Mouse (Mus musculus): Measurements from ENCODE around the gene Cd2bp2. TPM values are rescaled to one million over a fixed set of nuclear protein-coding genes. Genes with fewer than 3 reads are reported as not detected.

Gene Cd2bp2
- polyA plus RNA-seq, 1 experiment from 2014 or later = 96.5 TPM

GRCm38 (mm10) chr7:127165607-127166493, 30.0 kb downstream of the Cd2bp2 start:
- Histone ChIP-seq H3K36me3 (ENCODE audit: control insufficient read depth, insufficient read depth, low read length) (no peaks in the 10 kb centered on the region), H3K4me1 (replicated peaks; ENCODE audit: control insufficient read depth, insufficient read depth, low read length) (no peaks in the 10 kb centered on the region), H3K27ac (ENCODE audit: low read depth, low read length) (no peak overlapping the region), H3K4me2 (ENCODE audit: low read depth, low read length, severe bottlenecking) (no peak overlapping the region), H3K9ac (ENCODE audit: low read length) (no peak overlapping the region), H3K27me3 (ENCODE audit: control insufficient read depth, insufficient read depth, low read length) (no peaks in the 10 kb centered on the region), H3K4me3 (ENCODE audit: low read depth, low read length) (no peak overlapping the region), H3K9me3 (ENCODE audit: control insufficient read depth, low read length) (no peaks in the 10 kb centered on the region)
- WGBS = 87% methylated on average over 12 of the region's 12 CpGs
- ATAC-seq (replicated peaks; ENCODE audit: low FRiP score) = no peak
- DNase-seq (ENCODE audit: low spot score) = no peak

DNA sequence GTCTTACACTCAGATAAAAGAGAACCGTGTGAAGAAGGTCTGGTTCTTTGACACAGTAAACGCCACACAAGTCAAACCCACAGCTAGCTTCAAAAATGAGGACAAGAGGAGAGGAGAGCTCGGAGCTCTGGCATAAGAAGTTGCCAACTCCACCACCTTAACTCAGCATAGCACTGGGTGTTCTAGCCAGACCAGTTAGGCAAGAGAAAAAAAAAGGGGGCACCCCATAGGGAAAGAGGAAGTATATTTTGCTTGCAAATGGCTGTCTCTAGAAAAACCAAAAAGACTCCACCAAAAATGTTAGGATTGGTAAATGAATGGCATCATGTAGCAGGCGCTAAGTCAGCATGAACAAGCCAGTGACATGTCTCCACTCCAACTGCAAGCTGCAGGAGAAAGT, 31.8 kb downstream of the Cd2bp2 start:
- WGBS = 84% methylated on average over 4 of the region's 4 CpGs
- H3K27me3 ChIP-seq (ENCODE audit: control insufficient read depth, insufficient read depth, low read length) = no peaks in the 10 kb centered on the region
- H3K4me1 ChIP-seq (replicated peaks; ENCODE audit: control insufficient read depth, insufficient read depth, low read length) = no peaks in the 10 kb centered on the region
- no peak overlapping the region for H3K4me3 ChIP-seq (ENCODE audit: low read depth, low read length)
- no peaks in the 10 kb centered on the region for H3K36me3 ChIP-seq (ENCODE audit: control insufficient read depth, insufficient read depth, low read length)
- DNase-seq (ENCODE audit: low spot score) (no peak), ATAC-seq (replicated peaks; ENCODE audit: low FRiP score) (no peak)
- H3K9me3 ChIP-seq (ENCODE audit: control insufficient read depth, low read length) = no peaks in the 10 kb centered on the region
- no peak overlapping the region for H3K27ac ChIP-seq (ENCODE audit: low read depth, low read length)
- H3K4me2 ChIP-seq (ENCODE audit: low read depth, low read length, severe bottlenecking) = no peak overlapping the region
- no peak overlapping the region for H3K9ac ChIP-seq (ENCODE audit: low read length)

DNA sequence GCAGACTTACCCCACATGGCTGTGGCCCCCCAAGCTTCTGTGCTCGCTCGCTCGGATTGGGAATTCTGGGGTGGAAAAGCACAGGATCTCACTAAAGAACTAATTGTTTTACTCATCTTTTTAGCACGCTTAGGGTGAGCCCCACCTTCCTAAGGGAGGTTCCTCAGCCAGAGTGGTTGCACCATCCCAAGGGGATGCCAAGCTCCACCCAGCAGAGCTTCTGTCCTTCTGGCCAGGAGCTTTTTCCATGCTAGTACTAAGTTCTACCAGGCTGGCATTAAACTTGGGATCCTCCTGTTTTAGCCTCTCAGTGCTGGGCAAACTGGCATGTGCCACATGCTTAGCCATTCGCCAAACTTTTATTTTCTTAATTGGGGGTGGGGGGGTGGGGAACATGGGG, 33.3 kb downstream of the Cd2bp2 start:
- Histone ChIP-seq H3K36me3 (ENCODE audit: control insufficient read depth, insufficient read depth, low read length) (no peaks in the 10 kb centered on the region), H3K4me3 (ENCODE audit: low read depth, low read length) (no peak overlapping the region), H3K9ac (ENCODE audit: low read length) (no peak overlapping the region), H3K27me3 (ENCODE audit: control insufficient read depth, insufficient read depth, low read length) (no peaks in the 10 kb centered on the region), H3K4me2 (ENCODE audit: low read depth, low read length, severe bottlenecking) (no peak overlapping the region), H3K27ac (ENCODE audit: low read depth, low read length) (no peak overlapping the region), H3K4me1 (replicated peaks; ENCODE audit: control insufficient read depth, insufficient read depth, low read length) (no peaks in the 10 kb centered on the region), H3K9me3 (ENCODE audit: control insufficient read depth, low read length) (no peaks in the 10 kb centered on the region)
- DNase-seq (ENCODE audit: low spot score) (no peak), ATAC-seq (replicated peaks; ENCODE audit: low FRiP score) (no peak)
- WGBS = 90% methylated on average over 5 of the region's 5 CpGs

DNA sequence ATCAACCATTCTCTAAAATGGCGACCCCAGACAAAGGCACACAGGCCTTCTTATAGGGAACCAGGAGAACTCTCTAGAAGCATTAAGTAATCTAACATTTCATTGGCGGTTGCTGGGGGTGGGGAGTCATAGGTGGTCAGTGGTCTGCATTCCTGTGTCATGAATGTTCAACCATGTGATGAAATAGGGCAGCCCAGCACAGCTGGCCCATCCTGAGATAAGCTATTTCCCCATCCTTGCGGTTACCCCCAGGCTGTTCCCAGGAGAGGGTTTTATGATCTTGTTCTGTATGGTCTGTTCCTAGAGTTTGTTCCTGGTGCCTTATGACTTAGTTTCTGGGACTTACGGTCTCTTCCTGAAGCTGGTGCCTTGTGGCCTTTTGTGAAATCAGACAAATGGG, 38.3 kb downstream of the Cd2bp2 start:
- DNase-seq (ENCODE audit: low spot score) (no peak), ATAC-seq (replicated peaks; ENCODE audit: low FRiP score) (no peak)
- no peak overlapping the region for H3K4me2 ChIP-seq (ENCODE audit: low read depth, low read length, severe bottlenecking)
- H3K27ac ChIP-seq (ENCODE audit: low read depth, low read length) = no peak overlapping the region
- WGBS = 88% methylated on average over 4 of the region's 4 CpGs
- H3K4me1 ChIP-seq (replicated peaks; ENCODE audit: control insufficient read depth, insufficient read depth, low read length) = no peaks in the 10 kb centered on the region
- H3K4me3 ChIP-seq (ENCODE audit: low read depth, low read length) = no peak overlapping the region
- no peaks in the 10 kb centered on the region for H3K36me3 ChIP-seq (ENCODE audit: control insufficient read depth, insufficient read depth, low read length)
- no peak overlapping the region for H3K9ac ChIP-seq (ENCODE audit: low read length)
- H3K9me3 ChIP-seq (ENCODE audit: control insufficient read depth, low read length) = no peaks in the 10 kb centered on the region
- H3K27me3 ChIP-seq (ENCODE audit: control insufficient read depth, insufficient read depth, low read length) = no peaks in the 10 kb centered on the region

DNA sequence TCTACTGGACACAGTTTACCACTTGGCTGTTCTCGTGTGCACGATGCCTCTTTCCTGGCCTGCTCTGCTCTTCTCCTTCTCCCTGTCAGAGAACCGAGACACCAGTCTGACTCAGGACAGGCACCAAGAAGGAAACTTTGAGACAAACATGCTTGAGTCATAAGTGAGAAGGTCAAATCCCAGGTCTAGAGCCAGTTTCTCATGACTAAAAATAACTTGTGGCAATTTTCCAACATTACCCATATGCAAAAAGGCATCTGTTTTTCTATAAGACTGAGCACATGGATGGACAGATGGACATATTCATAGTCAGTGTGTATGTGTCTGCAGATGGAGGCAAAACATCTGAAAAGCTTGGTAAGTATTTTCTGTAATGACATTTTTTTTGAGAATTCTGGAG, 42.4 kb downstream of the Cd2bp2 start:
- H3K27me3 ChIP-seq (ENCODE audit: control insufficient read depth, insufficient read depth, low read length) = no peaks in the 10 kb centered on the region
- no peaks in the 10 kb centered on the region for H3K4me1 ChIP-seq (replicated peaks; ENCODE audit: control insufficient read depth, insufficient read depth, low read length)
- no peak overlapping the region for H3K9ac ChIP-seq (ENCODE audit: low read length)
- DNase-seq (ENCODE audit: low spot score) (no peak), ATAC-seq (replicated peaks; ENCODE audit: low FRiP score) (no peak)
- H3K9me3 ChIP-seq (ENCODE audit: control insufficient read depth, low read length) = no peaks in the 10 kb centered on the region
- H3K36me3 ChIP-seq (ENCODE audit: control insufficient read depth, insufficient read depth, low read length) = no peaks in the 10 kb centered on the region
- no peak overlapping the region for H3K27ac ChIP-seq (ENCODE audit: low read depth, low read length)
- 84% methylated on average over 3 of the region's 3 CpGs for WGBS
- H3K4me2 ChIP-seq (ENCODE audit: low read depth, low read length, severe bottlenecking) = no peak overlapping the region
- no peak overlapping the region for H3K4me3 ChIP-seq (ENCODE audit: low read depth, low read length)

DNA sequence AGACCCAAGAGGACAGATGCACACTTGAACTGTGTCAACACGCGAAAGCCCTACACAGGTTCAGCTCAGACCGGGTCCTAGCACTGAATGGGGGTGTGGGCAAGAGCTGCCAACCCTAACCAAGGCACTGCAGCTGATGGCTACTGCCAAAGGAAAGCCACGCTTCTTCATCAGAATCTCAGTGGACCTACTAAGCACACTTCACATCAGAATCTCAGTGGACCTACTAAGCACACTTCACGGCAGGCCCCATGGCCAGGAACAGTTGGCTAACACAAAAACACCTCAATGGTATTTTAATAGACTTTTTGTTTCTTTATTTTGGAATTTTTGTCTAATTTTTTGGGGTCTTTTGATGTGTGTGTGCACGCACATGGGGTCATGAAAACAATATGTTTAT, 43.4 kb downstream of the Cd2bp2 start:
- Histone ChIP-seq H3K27me3 (ENCODE audit: control insufficient read depth, insufficient read depth, low read length) (no peaks in the 10 kb centered on the region), H3K36me3 (ENCODE audit: control insufficient read depth, insufficient read depth, low read length) (no peaks in the 10 kb centered on the region), H3K4me1 (replicated peaks; ENCODE audit: control insufficient read depth, insufficient read depth, low read length) (no peaks in the 10 kb centered on the region), H3K9ac (ENCODE audit: low read length) (no peak overlapping the region), H3K27ac (ENCODE audit: low read depth, low read length) (no peak overlapping the region), H3K9me3 (ENCODE audit: control insufficient read depth, low read length) (no peaks in the 10 kb centered on the region), H3K4me2 (ENCODE audit: low read depth, low read length, severe bottlenecking) (no peak overlapping the region), H3K4me3 (ENCODE audit: low read depth, low read length) (no peak overlapping the region)
- 87% methylated on average over 6 of the region's 6 CpGs for WGBS
- ATAC-seq (replicated peaks; ENCODE audit: low FRiP score) = no peak
- no peak for DNase-seq (ENCODE audit: low spot score)

DNA sequence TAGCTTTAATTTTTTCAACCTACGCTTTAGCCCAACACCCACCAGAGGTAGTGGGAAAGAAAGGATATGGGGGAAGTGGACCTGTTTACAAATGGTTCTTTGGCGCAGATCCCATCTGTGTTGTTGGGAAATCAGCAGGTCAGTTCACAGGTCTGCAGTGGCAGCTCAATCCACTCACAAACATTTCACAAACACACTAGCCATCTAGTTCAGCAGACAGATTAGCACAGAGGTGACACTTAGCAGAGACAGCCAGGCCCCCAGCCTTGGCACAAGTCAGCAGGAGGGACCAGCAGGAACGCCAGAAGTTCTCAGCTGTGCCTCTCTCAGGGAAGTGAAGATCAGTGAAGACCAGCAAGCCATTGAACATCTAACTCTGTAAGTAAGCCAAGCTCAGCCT, 47.9 kb downstream of the Cd2bp2 start:
- Histone ChIP-seq H3K27ac (ENCODE audit: low read depth, low read length) (no peak overlapping the region), H3K4me1 (replicated peaks; ENCODE audit: control insufficient read depth, insufficient read depth, low read length) (no peaks in the 10 kb centered on the region), H3K9me3 (ENCODE audit: control insufficient read depth, low read length) (no peaks in the 10 kb centered on the region), H3K27me3 (ENCODE audit: control insufficient read depth, insufficient read depth, low read length) (no peaks in the 10 kb centered on the region), H3K4me3 (ENCODE audit: low read depth, low read length) (no peak overlapping the region), H3K4me2 (ENCODE audit: low read depth, low read length, severe bottlenecking) (no peak overlapping the region), H3K9ac (ENCODE audit: low read length) (no peak overlapping the region), H3K36me3 (ENCODE audit: control insufficient read depth, insufficient read depth, low read length) (no peaks in the 10 kb centered on the region)
- DNase-seq (ENCODE audit: low spot score) = no peak
- ATAC-seq (replicated peaks; ENCODE audit: low FRiP score) = no peak
- 83% methylated on average over 3 of the region's 3 CpGs for WGBS

- Histone ChIP-seq H3K4me1 (replicated peaks; ENCODE audit: control insufficient read depth, insufficient read depth, low read length) (no peaks in the 10 kb centered on the region), H3K27ac (ENCODE audit: low read depth, low read length) (no peak overlapping the region), H3K9ac (ENCODE audit: low read length) (no peak overlapping the region), H3K9me3 (ENCODE audit: control insufficient read depth, low read length) (no peaks in the 10 kb centered on the region), H3K4me2 (ENCODE audit: low read depth, low read length, severe bottlenecking) (no peak overlapping the region), H3K4me3 (ENCODE audit: low read depth, low read length) (no peak overlapping the region), H3K36me3 (ENCODE audit: control insufficient read depth, insufficient read depth, low read length) (no peaks in the 10 kb centered on the region), H3K27me3 (ENCODE audit: control insufficient read depth, insufficient read depth, low read length) (no peaks in the 10 kb centered on the region)
- DNase-seq (ENCODE audit: low spot score) (no peak), ATAC-seq (replicated peaks; ENCODE audit: low FRiP score) (no peak)
- WGBS = 49% methylated on average over 2 of the region's 2 CpGs
Measured at GRCm38 (mm10) chr7:127146267-127146603, 49.6 kb downstream of the Cd2bp2 start.

Data from forebrain, embryonic 11.5 days (tissue).